Mouse (Mus musculus) c-Kit-negative CD71-positive TER-119-positive erythroid progenitor cells, embryonic 14.5 days (primary cell): ENCODE measurements around the gene Cdc42se1.

Experiments
- DNase-seq: peaks from one replicate; pipeline ENCODE4 v3.0.0-alpha.2; 2013; ENCODE audit warnings: low read depth, low spot score

Cdc42se1 gene

GRCm38 (mm10) chr3:95250361-95250760 is 21.8 kb downstream of the Cdc42se1 start:
- DNase-seq, result no peak

- no peak for DNase-seq
Observed at GRCm38 (mm10) chr3:95250783-95251424, 22.4 kb downstream of the Cdc42se1 start, which contains the start of gene Bnipl. Gene Bnipl, minus strand, starts transcription at chr3:95251193.

GRCm38 (mm10) chr3:95256931-95257330 is 28.4 kb downstream of the Cdc42se1 start:
- no peak for DNase-seq

- DNase-seq, result no peak
Observed at GRCm38 (mm10) chr3:95261975-95262374, 33.4 kb downstream of the Cdc42se1 start.

DNA sequence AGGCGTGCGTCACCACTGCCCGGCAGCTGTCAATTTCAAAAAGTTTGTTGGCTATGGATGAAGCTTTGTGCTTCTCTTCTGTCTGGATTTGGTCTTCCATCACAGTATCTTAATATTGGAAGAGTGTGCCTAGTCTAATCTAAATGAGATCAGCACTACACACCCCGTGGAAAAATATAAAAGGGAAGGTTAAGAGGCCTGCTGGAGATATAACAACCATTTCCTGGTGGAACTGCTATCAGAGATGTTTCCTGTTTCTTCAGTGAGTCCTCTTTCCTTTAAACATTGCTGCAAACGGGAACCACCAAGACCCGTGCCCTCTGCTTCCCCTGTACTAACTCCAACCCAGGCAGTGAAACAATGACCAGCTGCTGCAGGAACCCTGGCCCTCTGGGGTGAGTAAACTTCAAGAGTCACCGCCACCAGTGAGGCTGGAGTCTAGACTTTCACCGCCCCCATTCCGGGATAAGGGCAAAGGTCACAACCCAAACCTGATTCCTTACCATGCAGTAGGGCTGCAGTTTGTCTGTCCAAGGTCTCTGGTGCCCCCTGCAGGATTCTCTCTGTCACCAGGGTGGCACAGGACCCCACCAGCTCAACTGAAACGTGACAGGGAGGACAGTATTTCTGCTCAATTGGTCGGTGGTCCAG is 34.7 kb downstream of the Cdc42se1 start:
- DNase-seq, result no peak

DNA sequence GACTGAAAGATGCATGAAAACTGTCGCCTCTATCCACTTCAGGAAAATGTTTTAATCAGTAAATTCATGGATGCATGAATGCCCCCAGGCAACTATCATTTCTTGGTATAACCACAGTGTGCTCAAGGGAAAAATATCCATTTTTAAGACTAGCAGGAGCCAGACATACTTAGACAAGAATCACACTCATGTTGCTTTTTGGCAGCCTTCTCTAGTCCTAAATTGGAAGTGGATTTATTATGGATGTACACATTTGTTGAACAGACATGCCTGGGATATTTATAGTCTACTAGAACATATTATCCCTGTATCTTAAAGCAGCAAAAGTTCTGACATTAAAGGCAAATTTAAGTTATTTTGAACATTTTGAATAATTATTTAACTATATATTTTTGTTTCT is 36.2 kb downstream of the Cdc42se1 start:
- DNase-seq, result no peak

DNA sequence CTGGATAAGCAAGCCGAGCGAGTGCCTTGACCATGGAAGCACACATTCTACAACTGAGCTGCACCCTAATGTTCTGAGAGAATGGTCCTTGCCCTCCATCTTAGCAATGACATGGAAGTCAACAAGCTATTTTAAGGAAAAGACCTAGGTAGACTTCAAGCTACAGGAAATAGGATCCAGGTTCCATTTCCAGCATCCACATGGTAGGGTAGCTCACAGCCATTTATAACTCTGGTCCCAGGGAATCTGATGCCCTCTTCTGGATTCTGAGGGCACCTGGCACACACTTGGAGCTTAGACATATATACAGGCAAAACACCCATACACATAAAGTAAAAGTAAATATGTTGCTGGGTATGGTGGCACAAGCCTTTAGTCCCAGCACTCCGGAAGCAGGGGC is 37.5 kb downstream of the Cdc42se1 start:
- no peak for DNase-seq

GRCm38 (mm10) chr3:95267855-95268254 is 39.3 kb downstream of the Cdc42se1 start:
- DNase-seq, result no peak

DNA sequence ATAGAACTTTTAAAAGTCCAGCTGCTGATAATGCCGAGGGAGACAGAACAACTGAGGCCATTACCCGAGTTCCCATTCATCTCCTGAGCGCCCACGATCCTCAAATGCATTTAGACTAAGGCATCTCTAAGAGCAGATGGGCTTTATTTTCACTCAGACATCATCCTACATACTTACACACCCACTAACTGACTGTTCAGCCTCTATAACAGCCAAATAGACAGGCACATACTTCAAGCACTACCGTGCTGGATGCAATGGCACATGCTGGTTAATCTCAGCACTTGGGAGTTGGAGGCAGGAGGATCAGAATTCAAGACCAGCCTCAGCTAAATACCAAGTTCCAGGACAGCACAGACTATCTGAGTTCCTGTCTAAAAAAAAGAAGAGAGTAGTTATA is 41.3 kb downstream of the Cdc42se1 start:
- no peak for DNase-seq

- DNase-seq, result no peak
Observed at GRCm38 (mm10) chr3:95270766-95271364, 42.3 kb downstream of the Cdc42se1 start.

DNA sequence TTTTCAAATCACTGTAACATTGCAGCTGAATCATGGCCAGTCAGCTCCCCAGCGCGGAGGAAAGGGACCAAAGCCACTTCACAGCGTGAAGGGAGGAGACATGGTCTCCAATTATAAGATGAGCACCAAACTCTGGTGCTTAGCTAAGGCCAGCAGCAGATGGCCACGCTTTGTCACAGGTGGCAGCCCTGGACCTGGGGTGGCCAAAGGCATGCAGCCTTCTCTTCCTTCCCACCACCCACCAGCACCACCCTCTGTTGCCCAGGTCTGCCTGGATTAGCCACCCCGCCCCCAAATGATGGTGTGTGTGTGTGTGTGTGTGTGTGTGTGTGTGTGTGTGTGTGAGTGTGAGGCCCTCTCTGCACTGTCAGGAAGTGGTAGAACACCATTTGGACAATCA is 44.9 kb downstream of the Cdc42se1 start:
- no peak for DNase-seq

GRCm38 (mm10) chr3:95274453-95274852 is 45.9 kb downstream of the Cdc42se1 start:
- no peak for DNase-seq

DNA sequence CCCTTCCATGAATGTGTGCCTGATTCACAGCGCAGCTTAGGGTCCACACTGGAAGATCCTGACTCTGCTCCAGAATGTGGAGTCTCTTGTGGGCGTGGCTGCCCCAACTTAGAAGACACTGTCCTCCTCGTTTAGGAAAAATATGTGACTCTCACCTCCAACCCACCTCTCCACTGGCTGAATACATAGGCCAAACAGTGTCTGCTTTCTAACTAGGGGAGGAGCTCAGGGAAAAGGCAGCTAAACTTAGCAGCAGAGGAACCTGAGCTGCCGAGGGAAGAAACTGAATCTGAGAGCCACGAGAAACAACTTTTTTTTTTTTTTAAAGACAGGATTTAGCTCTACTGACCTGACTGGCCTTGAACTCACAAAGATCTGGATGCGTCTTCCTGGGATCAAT is 46.6 kb downstream of the Cdc42se1 start:
- DNase-seq, result no peak

DNA sequence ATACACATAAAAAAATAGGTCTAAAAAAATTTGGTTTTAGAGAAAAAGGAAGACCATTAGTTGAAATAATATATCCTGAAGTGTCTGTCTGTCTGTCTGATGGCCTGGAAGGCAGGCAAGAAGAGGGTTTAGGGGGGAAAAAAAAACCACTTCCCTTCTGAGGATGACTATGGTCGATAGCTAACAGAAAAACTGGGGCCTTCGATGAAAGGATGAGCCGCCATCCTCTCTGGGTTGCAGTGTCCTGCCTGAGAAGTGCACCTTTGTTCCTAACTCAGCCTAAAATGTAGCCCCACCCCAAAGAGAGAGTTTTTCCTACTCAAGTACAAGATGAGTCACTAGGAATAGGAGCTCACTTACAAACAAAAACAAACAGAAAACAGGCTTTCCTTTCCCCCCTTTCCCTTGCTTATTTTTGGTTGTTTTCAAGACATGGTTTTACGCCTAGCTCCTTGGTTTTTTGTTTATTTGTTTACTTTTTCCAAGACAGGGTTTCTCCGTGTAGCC is 47.9 kb downstream of the Cdc42se1 start:
- DNase-seq, result no peak

DNA sequence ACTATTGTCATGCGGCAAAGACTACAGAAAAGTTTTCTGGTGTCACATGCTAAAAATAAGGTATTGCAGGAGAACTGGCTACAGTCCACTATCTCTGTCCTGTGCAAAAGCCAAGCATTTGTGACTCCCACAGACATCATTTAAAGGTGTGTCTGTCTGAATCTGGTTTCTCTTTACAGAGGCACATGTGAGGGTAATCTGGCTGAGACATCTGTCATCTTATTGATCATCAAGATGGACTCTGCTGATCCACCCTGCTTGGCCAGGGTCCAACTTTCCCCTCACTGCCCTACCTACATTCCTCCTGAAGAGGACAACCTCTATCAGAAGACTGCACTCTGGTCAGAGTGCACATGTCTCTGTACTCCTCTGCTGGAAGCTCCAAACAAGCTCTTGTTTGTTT is 48.6 kb downstream of the Cdc42se1 start:
- DNase-seq, result no peak

DNA sequence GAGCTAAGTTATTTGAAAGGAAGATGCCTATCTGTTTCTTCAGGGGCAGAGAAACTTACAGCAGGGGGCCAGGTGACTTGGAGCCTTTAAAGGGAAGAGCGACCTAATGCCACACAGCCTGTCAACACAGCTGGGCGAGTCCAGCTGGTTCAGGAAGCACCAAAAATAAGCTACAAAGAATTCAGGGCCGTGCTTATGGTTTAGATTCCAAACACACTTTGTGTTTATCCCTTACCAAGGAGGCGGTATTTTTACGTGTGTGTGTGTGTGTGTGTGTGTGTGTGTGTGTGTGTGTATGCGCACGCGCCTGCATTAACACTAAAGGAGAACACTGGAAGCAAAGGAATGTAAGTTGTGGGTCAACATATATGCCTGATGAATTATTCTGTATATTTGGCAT is 52.2 kb downstream of the Cdc42se1 start:
- DNase-seq, result no peak

- DNase-seq, result peak; percentile 98
Observed at GRCm38 (mm10) chr3:95281216-95282126, 52.9 kb downstream of the Cdc42se1 start, which contains the start of the genes Mindy1 and Prune1. Gene Mindy1, plus strand, starts transcription at chr3:95281345. Gene Prune1, minus strand, starts transcription at chr3:95282076.

DNA sequence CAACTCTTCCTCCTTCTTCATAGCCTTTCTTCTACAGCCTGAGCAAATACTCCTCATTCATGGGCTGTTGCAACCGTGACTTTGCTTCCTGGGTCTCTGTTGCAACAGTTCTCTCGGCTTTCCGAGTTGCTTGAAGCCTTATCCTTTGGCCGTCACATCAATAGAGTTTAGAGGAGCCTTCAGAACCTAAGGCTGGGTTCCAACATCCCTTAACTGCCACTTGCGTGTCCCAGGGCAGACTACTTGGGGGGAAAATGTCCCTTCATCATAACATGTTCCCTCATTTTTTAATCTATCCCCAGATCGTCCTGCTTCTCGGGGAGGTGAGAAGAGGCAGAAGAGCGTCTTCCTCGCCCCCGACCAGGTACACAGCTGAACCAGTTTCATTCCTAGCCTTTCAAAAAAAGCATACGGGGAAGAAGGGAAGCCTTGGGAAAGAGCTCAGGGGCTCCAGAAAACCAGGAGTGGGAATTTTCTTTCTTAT is 53.9 kb downstream of the Cdc42se1 start:
- DNase-seq, result peak; percentile 58

- DNase-seq, result peak; percentile 75
Observed at GRCm38 (mm10) chr3:95282865-95283588, 54.5 kb downstream of the Cdc42se1 start.

- no peak for DNase-seq
Observed at GRCm38 (mm10) chr3:95283589-95283941, 55.0 kb downstream of the Cdc42se1 start.

DNA sequence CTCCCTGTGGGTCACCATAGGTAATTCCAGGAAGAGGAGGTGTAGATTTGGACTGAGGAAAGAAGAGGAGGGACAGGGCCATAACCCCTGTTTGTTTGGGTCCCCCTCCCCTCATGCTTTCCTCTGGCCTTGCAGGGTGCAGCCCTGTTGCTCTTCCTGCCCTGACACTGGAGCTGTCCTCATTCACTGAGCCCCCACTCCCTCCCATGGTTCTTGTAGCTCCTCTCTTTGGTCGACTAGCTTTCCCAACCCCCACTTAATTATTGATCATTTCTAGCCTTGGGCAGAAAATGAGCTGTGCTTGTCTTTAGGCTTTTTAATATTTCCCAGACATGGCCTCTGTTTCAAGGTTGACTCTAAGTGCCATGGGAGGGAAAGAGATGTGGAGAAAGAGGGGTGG is 55.5 kb downstream of the Cdc42se1 start:
- DNase-seq, result no peak
